Mouse (Mus musculus) lung, postnatal 0 days (tissue): Measurements from ENCODE around the gene Olfr71. TPM values are rescaled to one million over a fixed set of nuclear protein-coding genes. Genes with fewer than 3 reads are reported as not detected.

ENCODE experiments used
- ATAC-seq: fragments of 200-750 bp; cut with Nextera tagmentation; 2 replicates; pipeline ENCODE4 v1.8.0; 2017; ENCODE audit warnings: moderate library complexity
- DNase-seq: peaks from one replicate; pipeline ENCODE4 v3.0.0-alpha.2; 2016; ENCODE audit warnings: low spot score
- H3K27ac ChIP-seq: fragments of 300-500 bp; sonication (generic); 2 replicates; pipeline ENCODE4 v1.5.1; 2014; ENCODE audit warnings: antibody characterized with exemption, mild to moderate bottlenecking, low read length, mixed read lengths
- H3K27me3 ChIP-seq: fragments of 300-500 bp; sonication (generic); replicated peaks from 2 replicates; pipeline ENCODE4 v1.6.1; 2014; ENCODE audit warnings: low read length, mixed read lengths; ENCODE audit not compliant: insufficient read depth
- H3K36me3 ChIP-seq: fragments of 300-500 bp; sonication (generic); 2 replicates; pipeline ENCODE4 v1.6.1; 2014; ENCODE audit warnings: low read length, mixed read lengths; ENCODE audit not compliant: insufficient read depth
- H3K4me1 ChIP-seq: fragments of 300-500 bp; sonication (generic); 2 replicates; pipeline ENCODE4 v1.6.1; 2014; ENCODE audit warnings: antibody characterized with exemption, low read depth, low read length, mixed read lengths; ENCODE audit not compliant: insufficient read depth
- H3K4me2 ChIP-seq: fragments of 300-500 bp; sonication (generic); replicated peaks from 2 replicates; pipeline ENCODE4 v1.6.1; 2014; ENCODE audit warnings: low read depth, mild to moderate bottlenecking, low read length, moderate library complexity, mixed read lengths
- H3K4me3 ChIP-seq: fragments of 300-500 bp; sonication (generic); 2 replicates; pipeline ENCODE4 v1.5.1; 2014; ENCODE audit warnings: low read depth, low read length
- H3K9ac ChIP-seq: fragments of 300-500 bp; sonication (generic); replicated peaks from 2 replicates; pipeline ENCODE4 v1.6.1; 2014; ENCODE audit warnings: low read depth, mild to moderate bottlenecking
- H3K9me3 ChIP-seq: fragments of 300-500 bp; sonication (generic); 2 replicates; pipeline ENCODE4 v1.6.1; 2016; ENCODE audit warnings: low read length, mixed read lengths
- CTCF ChIP-seq: IDR thresholded peaks from 2 replicates; pipeline ENCODE4 v1.5.1; 2016; ENCODE audit warnings: antibody characterized with exemption, mild to moderate bottlenecking
- EP300 ChIP-seq: IDR thresholded peaks from 2 replicates; pipeline ENCODE4 v1.6.1; 2016; ENCODE audit warnings: antibody characterized with exemption, mild to moderate bottlenecking, control low read depth
- WGBS: fragments of 180-500 bp; shearing (Covaris S2); extraction: QIAGEN DNeasy Blood & Tissue Kit; methylation state at CpG from one replicate; pipeline ENCODE4 v1.1.7; 2014; 5-methylcytosine and 5-hydroxymethylcytosine counted together
- polyA plus RNA-seq: library from polyadenylated mRNA; unstranded; fragments of >200 nt; fragmentation: Nextera tagmentation; extraction: Ambion mirVana; gene quantifications from 2 replicates; pipeline ENCODE4 v1.2.1, GENCODE M21; 2015

Gene Olfr71
- polyA plus RNA-seq, 1 experiment from 2014 or later = 0.17 TPM

DNA sequence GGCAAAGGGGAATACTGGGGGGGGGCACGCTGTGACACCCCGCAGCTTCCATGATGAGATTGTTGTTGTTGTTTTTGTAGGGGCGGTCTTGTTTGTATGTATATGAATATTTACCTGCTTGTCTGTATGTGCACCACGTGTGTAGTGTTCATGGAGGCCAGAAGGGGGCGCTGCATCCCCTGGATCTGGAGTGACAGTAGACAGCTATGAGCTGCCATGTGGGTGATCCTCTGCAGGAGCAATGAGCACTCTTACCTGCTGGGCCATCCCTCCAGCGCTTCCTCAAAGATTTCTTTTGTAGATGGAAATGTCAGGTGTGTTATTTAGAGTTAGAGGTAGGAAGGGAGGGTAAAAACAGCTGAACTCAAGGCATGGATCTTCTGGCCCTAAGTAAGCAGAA, 6.6 kb downstream of the Olfr71 start:
- H3K4me2 ChIP-seq = no peak overlapping the region
- 81% methylated on average over 6 of the region's 6 CpGs for WGBS
- no peaks in the 10 kb centered on the region for H3K4me1 ChIP-seq
- no peaks in the 10 kb centered on the region for H3K36me3 ChIP-seq
- no peaks in the 10 kb centered on the region for H3K27me3 ChIP-seq
- peak; percentile 64 for TF ChIP-seq CTCF
- no peak for TF ChIP-seq EP300
- H3K9me3 ChIP-seq = no peaks in the 10 kb centered on the region
- no peak overlapping the region for H3K9ac ChIP-seq
- DNase-seq (no peak), ATAC-seq (no peak)
- H3K4me3 ChIP-seq = no peak overlapping the region
- no peak overlapping the region for H3K27ac ChIP-seq

- Histone ChIP-seq H3K27me3 (no peaks in the 10 kb centered on the region), H3K4me2 (no peak within 1 kb of the TSS), H3K36me3 (no peaks in the 10 kb centered on the region), H3K9ac (no peak within 1 kb of the TSS), H3K4me1 (no peaks in the 10 kb centered on the region), H3K9me3 (no peaks in the 10 kb centered on the region), H3K4me3 (no peak within 1 kb of the TSS), H3K27ac (no peak within 1 kb of the TSS)
- no peak for DNase-seq
- no peak for ATAC-seq
- TF ChIP-seq CTCF = no peak
- no peak for TF ChIP-seq EP300
- WGBS = 85% methylated on average over 6 of the region's 6 CpGs
Observed at GRCm38 (mm10) chr4:43700707-43701106, 9.3 kb downstream of the Olfr71 start, which contains the start of gene Olfr70. Gene Olfr70 (minus strand): TSS chr4:43700807.

DNA sequence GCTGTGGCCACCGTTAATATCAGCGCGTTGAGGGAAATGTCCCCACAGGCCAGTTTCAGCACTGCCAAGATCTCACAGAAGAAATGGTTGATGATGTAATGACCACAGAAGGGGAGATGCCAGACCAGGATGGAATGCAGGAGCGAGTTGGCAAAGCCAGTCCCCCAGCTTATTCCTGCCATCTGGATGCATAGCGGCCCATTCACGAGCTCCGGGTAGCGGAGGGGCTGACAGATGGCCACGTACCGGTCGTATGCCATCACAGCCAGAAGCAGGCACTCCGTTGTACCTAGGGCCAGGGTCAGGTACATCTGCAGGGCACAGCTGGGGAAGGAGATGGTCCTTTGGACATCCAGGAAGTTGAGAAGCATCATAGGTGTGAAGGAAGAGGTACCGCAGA, 13.5 kb downstream of the Olfr71 start:
- Histone ChIP-seq H3K9me3 (no peaks in the 10 kb centered on the region), H3K4me1 (peaks cover 2% of the 10 kb centered on the region; the same call in 1 of the 2 replicates), H3K27ac (no peak overlapping the region), H3K4me2 (no peak overlapping the region), H3K9ac (no peak overlapping the region), H3K36me3 (no peaks in the 10 kb centered on the region), H3K27me3 (no peaks in the 10 kb centered on the region), H3K4me3 (no peak overlapping the region)
- no peak for TF ChIP-seq EP300
- no peak for TF ChIP-seq CTCF
- ATAC-seq (no peak), DNase-seq (no peak)
- 89% methylated on average over 13 of the region's 13 CpGs for WGBS

DNA sequence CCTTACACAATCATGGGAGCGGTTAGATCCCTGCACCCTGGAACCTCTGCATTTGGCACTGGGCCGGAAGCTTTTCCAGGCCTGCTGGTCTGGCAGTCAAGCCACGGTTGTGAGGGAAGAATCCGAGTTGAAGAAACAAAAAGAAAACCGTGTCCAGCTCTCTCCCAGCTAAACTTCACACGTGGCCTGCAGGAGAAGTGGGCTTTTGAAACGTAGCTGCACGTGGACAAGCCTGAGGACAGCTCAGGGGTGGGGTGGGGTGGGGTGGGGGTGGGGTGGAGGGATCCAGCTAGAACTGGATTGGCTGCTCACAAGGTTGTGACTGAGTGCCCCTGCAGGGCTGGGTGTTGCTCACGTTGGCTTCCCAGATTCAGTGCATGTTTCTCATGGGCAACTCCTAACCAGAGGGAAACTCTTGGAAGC, 14.8 kb downstream of the Olfr71 start:
- H3K36me3 ChIP-seq = no peaks in the 10 kb centered on the region
- TF ChIP-seq CTCF (no peak), EP300 (no peak)
- H3K9me3 ChIP-seq = no peaks in the 10 kb centered on the region
- H3K9ac ChIP-seq = no peak overlapping the region
- no peak overlapping the region for H3K4me2 ChIP-seq
- no peak overlapping the region for H3K4me3 ChIP-seq
- H3K27ac ChIP-seq = peak overlapping the region; percentile 11; the same call in 1 of the 2 replicates
- H3K4me1 ChIP-seq = peaks cover 2% of the 10 kb centered on the region; the same call in 1 of the 2 replicates
- ATAC-seq = peak; percentile 88
- WGBS = 13% methylated on average over 9 of the region's 9 CpGs
- H3K27me3 ChIP-seq = no peaks in the 10 kb centered on the region
- peak; percentile 72 for DNase-seq

DNA sequence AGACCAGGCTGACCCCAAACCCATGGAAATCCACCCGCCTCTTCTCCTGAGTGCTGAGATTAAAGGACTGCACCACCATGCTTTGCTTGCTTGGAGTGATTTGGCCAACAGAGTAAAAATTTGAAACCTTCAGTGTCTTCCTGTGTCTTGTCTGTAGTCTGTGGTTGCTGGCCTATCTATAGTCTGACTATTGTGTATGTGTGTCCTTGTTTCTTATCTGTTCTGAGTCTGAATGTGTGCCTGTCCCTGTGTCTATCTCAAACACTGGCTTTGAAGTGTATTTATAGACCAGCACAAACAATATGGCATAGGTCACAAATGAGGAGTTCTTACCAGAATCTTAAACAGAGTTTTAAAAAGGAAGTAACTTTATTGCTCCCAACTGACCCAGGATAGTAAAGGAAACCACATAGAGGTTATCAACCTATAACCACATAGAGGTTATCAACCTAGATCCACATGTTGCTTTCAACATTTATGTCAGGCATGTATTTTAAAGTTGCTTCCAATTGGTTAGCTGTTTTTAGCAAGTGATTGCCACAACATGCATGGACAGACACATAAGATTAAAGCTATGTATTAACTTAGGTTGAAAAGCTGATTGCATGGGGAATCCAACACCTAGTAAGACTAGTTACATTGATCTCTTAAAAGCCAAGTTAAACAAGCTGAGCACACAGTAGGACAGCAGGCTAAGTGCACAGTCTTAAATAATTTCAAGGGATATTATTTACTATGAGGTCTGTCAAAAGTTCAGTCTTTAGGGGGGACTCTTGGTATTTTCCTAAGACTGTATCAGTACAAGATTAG, 15.4 kb downstream of the Olfr71 start:
- TF ChIP-seq EP300 (0 out of 2 replicates have a peak, but pooled peaks have one; percentile 11), CTCF (no peak)
- peak overlapping the region; percentile 8; the same call in 1 of the 2 replicates for H3K27ac ChIP-seq
- 60% methylated on average over 1 of the region's 1 CpGs for WGBS
- H3K4me2 ChIP-seq = no peak overlapping the region
- no peak overlapping the region for H3K4me3 ChIP-seq
- DNase-seq (no peak), ATAC-seq (no peak)
- H3K4me1 ChIP-seq = peaks cover 2% of the 10 kb centered on the region; the same call in 1 of the 2 replicates
- H3K27me3 ChIP-seq = no peaks in the 10 kb centered on the region
- no peaks in the 10 kb centered on the region for H3K9me3 ChIP-seq
- no peak overlapping the region for H3K9ac ChIP-seq
- H3K36me3 ChIP-seq = no peaks in the 10 kb centered on the region

- DNase-seq (peak; percentile 69), ATAC-seq (peak; percentile 66)
- H3K4me2 ChIP-seq = no peak overlapping the region
- H3K27me3 ChIP-seq = no peaks in the 10 kb centered on the region
- H3K4me1 ChIP-seq = peaks cover 2% of the 10 kb centered on the region; the same call in 1 of the 2 replicates
- no peak overlapping the region for H3K4me3 ChIP-seq
- WGBS = 38% methylated on average over 5 of the region's 5 CpGs
- H3K9me3 ChIP-seq = no peaks in the 10 kb centered on the region
- no peaks in the 10 kb centered on the region for H3K36me3 ChIP-seq
- H3K9ac ChIP-seq = no peak overlapping the region
- no peak for TF ChIP-seq CTCF
- 0 out of 2 replicates have a peak, but pooled peaks have one; percentile 46 for TF ChIP-seq EP300
- no peak overlapping the region for H3K27ac ChIP-seq
Observed at GRCm38 (mm10) chr4:43693806-43694241, 16.2 kb downstream of the Olfr71 start.
